Mouse (Mus musculus): ENCODE data around the gene Cst13. TPM values are rescaled to one million over a fixed set of nuclear protein-coding genes. Genes with fewer than 3 reads are reported as not detected.

Cst13 gene
- polyA plus RNA-seq, 1 experiment = not detected

DNA sequence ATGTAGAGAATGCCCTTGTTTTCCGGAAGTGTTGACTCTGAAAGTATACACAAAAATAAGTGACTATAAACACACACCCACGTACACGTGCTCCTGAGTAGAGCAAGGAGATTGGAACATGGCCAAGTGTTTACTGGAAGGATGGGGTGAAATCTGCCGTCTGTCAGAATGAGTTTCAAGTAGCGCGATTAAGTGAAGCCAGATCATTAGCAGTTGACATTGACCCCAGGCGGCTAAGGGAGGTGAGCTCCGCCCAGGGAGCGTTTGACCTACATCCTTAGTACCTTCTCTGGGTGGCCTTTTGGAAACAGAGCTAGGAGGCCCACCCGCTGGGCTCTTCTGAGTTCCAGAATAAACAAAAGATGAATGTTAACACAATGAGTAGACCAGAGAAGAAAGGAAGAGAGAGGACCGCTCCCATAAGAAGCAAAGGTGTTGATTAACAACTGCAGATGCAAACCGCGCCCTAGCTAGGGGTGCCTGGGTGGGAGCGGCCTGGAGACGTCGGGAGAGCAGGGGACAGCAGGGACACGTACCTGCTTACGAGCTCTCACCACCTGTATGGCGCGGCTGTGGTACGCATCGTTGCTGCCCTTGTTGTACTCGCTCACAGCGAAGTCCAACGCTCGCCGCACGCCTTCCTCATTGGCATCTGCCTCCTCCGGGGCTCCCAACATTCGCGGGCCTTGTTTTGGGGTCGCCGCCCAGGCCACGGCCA is 54.9 kb downstream of the Cst13 start:
- no peak for DNase-seq (ENCODE audit: low spot score)

DNA sequence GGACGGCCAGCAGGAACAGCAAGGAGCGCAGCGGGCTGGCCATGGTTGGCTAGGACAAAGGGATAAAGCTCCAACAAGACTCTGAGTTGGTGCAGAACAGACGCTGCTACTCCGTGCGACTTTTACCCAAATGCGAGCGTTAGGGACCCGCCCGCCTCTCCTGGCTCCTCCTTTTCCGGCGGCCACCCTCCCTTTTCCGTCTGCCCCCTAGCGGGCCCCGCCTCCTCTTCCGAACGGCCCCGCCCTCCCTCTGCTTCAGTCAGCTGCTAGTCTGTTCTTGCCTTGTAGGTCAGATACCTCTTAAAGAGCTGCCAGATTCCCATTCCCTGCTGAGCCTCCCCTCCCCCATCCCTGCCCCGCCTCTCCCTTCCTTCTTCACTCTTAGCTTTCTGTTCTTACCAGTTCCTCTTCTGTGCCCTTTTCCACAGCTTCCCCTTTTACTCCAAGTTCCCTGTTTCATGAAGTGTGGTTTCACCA is 55.5 kb downstream of the Cst13 start, which contains the start of gene Cst3:
Cst3 (minus strand) TSS at position 358 of the 477 bp plus-strand sequence.
- DNase-seq (ENCODE audit: low spot score) = peak; percentile 87

DNA sequence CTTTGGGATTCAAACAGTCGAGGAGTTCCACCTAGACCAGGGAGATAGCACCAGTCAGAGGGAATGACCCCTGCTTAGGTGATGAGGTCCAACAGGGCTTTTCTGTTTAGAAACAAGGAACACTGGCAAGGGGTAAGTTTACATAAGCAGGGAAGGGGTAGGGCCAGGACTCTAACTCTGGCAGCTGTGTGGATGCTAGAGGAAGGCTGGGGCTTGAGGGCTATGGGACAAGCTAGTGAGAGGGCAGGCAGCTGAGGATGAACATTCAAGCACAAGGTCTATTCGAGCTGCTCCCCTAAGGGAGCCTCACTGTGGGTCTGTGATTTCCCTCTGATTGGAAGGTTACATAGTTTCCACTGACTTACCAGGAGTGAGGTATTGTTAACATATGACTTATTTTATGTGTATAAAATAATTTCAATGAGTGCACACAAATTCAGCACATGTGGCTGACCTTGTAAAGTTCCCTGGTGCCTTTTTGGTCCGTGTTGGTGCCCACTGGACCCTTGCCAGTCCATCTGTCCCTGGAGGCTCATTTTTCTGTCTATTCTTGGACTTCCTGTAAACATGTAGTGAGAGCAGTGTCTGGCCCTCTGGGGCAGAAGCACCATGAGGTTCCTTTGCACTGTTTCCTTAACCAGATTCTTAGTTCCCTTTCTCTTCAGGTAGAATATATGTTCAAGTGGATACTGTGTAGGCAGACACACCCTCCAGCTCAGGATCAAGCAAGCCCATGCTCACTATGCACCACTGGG is 57.3 kb downstream of the Cst13 start:
- DNase-seq (ENCODE audit: low spot score) = no peak

DNA sequence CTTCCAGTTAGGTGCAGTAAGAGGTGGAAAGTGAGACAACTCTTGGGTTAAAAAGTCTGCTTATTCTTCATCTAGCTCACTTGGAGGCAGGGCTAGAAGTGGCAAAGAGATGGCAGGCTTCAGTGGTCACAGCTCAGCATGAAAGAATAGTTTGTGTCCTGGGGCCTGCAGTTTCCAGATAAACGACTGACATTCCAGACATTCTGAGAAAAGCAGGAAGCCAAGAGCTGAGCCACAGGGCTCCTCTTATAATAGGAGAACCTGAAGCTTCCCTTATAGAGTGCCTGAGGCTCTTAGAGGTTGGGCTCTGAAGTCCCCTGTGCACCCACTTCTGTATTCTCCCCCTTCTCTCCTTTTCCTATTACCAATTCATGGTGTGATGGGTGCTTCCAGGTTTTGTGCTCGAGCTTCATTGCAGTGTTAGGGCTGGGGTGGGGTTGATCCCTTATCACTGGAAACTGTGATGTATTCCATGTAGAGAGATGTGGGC is 58.8 kb downstream of the Cst13 start:
- DNase-seq (ENCODE audit: low spot score) = no peak

DNA sequence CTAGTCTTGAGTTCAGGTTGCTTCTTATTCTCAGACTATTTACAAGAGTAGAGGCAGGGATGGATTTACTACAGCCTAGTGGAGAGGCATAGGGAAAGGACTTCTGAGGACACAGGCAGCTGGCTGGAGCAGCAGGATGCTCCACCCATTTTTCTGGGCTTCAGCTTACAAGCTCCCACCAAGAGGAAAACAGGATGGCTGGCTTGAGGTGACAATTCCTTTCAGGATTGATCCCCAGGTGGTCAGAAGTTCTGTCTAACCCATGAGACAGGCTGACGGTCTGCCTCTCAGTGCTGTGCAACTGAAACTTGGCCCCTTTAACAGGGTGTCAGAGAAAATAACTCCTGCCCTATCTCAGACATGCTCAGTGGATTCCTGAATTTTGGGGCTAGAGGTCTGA is 59.3 kb downstream of the Cst13 start:
- DNase-seq (ENCODE audit: low spot score) = no peak

Other genes starting within 250 kb of the Cst13 start
- 26.0 and 41.5 TPM in 2 replicates for gene Nxt1, start 147.5 kb upstream of the Cst13 start, polyA plus RNA-seq (2012; rRNA removed)
- gene Gzf1, start 139.1 kb upstream of the Cst13 start, polyA plus RNA-seq (2012; rRNA removed) = 11.2 and 13.2 TPM in 2 replicates
- 3.5 and 4.0 TPM in 2 replicates for gene Napb, start 87.6 kb upstream of the Cst13 start, polyA plus RNA-seq (2012; rRNA removed)
- not detected in 2 replicates for gene Cstl1, start 69.7 kb upstream of the Cst13 start, polyA plus RNA-seq (2012; rRNA removed)
- gene Cst11, start 48.6 kb upstream of the Cst13 start, polyA plus RNA-seq (2012; rRNA removed) = not detected in 2 replicates
- gene 8030411F24Rik, start 38.1 kb upstream of the Cst13 start, polyA plus RNA-seq (2012; rRNA removed) = not detected in 2 replicates
- gene Cst12, start 30.7 kb upstream of the Cst13 start, polyA plus RNA-seq (2012; rRNA removed) = not detected in 2 replicates
- not detected in 2 replicates for gene Cst8, start 21.3 kb upstream of the Cst13 start, polyA plus RNA-seq (2012; rRNA removed)
- not detected in 2 replicates for gene Cst9, start 15.1 kb downstream of the Cst13 start, polyA plus RNA-seq (2012; rRNA removed)
- not detected in 2 replicates for gene 9230104L09Rik, start 45.0 kb downstream of the Cst13 start, polyA plus RNA-seq (2012; rRNA removed)
- gene Cst3, start 55.6 kb downstream of the Cst13 start, polyA plus RNA-seq (2012; rRNA removed) = 1,153 and 1,196 TPM in 2 replicates
- not detected in 2 replicates for gene Gm1330, start 183.2 kb downstream of the Cst13 start, polyA plus RNA-seq (2012; rRNA removed)
- not detected in 2 replicates for gene Gm10750, start 197.2 kb downstream of the Cst13 start, polyA plus RNA-seq (2012; rRNA removed)